Mouse (Mus musculus) CD4-positive naive resting alpha-beta T cell, adult 76 days (primary cell): ENCODE measurements around the gene Gm3187. TPM values are rescaled to one million over a fixed set of nuclear protein-coding genes. Genes with fewer than 3 reads are reported as not detected.

Experiments used
- total RNA-seq: library from RNA; stranded (reverse); gene quantifications from one replicate; pipeline ENCODE4 v1.2.4, GENCODE M21; 2023

Gm3187 gene
- total RNA-seq = not detected

DNA sequence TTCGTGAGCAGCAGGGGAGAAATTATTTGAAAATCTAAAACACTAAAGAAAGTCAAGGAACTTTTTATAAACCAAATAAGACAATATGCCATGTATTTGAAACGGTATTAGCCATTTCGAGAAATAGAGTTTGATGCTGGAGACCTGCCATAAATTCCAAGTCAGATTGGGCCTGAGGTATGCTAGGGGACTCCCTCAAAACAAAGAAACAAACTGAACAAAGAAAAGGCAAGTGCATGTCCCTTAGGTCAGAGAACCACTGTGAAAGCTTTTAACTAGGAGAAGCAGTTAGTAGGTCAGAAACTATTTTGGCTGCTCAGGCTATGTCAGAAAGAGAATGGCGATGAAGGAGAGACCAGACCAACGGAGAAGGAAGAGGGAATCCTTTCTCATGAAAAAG is at the start of gene Gm3187:
Gene Gm3187 (plus strand): TSS at position 301 of the 400 bp plus-strand sequence.

DNA sequence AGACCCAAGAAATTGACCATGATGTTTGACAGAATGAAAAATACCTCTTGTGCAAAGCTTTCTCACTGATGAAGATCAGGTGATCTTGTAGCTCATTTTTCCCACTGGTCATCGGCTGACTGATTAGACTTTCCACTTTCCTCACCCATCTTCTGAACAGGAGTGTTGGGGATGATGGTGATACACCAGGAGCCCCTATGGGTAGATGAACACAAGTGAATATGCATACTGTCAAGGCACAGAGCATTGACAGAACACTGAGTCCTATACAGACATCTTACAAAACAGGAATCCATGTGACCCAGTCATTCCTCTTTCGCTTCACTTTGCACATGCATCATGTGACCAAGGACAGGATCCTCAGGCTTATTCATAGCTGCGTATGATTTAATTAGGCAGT is 28.6 kb upstream of the Gm3187 start, which contains the start of gene Gm3194:
Gene Gm3194 (minus strand): TSS at position 101 of the 400 bp plus-strand sequence.

DNA sequence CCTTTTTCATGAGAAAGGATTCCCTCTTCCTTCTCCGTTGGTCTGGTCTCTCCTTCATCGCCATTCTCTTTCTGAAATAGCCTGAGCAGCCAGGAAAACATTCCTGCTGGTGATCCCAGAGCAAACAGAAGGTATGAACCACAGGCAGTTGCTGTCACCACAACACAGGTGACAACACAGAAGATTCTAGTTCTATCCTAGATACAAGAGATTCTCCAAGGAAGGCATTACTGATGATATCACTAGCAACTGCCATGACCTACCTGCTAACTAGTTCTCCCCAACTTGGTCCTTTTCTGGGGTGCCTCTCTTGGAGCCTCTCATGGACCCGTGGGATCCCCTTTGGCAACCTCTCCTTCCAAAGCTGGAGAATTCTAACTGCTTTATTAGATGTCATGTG is 6.3 kb upstream of the Gm3187 start, which contains the start of gene Gm8246:
Gene Gm8246 (minus strand): TSS at position 101 of the 400 bp plus-strand sequence.

DNA sequence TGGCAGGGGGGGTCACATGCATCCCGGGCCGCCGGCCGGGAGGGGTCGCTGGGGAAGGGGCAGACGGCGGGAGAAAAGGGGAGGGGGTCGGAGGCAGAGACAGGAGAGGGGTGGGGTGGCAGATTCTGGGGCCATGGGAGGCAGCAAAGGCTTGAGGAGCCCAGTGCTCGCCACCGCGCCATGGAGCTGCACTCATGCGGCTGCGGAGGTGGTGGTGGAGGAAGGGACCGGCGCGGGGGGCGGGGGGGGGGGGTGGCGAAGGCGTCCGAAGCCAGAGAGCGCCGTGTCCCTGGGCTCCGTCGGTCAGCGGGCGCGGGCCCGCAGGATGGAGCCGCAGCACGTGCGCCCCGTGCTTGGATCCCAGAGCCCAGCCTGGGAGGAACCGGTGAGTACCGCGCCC is 17.4 kb downstream of the Gm3187 start, which contains the start of gene Gm3488:
Gene Gm3488 (plus strand): TSS at position 301 of the 400 bp plus-strand sequence.

DNA sequence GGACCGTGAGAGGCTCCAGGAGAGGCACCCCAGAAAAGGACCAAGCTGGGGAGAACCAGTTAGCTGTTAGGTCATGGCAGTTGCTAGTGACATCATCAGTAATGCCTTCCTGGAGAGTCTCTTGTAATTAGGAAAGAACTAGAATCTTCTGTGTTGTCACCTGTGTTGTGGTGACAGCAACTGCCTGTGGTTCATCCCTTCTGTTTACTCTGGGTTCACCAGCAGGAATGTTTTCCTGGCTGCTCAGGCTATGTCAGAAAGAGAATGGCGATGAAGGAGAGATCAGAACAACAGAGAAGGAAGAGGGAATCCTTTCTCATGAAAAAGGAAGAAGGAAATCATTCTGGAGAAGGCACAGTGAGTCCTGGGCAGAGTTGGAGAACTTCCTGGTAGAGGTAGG is 54.2 kb downstream of the Gm3187 start, which contains the start of gene Gm3532:
Gene Gm3532 (plus strand): TSS at position 301 of the 400 bp plus-strand sequence.

Other genes starting within 250 kb of the Gm3187 start
- gene Gm3526, start 223.6 kb upstream of the Gm3187 start, total RNA-seq = not detected
- gene Gm3542, start 149.3 kb upstream of the Gm3187 start, total RNA-seq = not detected
- gene Gm3500, start 95.2 kb upstream of the Gm3187 start, total RNA-seq = not detected
- not detected for gene Gm3194, start 28.7 kb upstream of the Gm3187 start, total RNA-seq
- not detected for gene Gm8246, start 6.4 kb upstream of the Gm3187 start, total RNA-seq
- gene Gm3488, start 17.5 kb downstream of the Gm3187 start, total RNA-seq = not detected
- not detected for gene Gm3532, start 54.3 kb downstream of the Gm3187 start, total RNA-seq
- not detected for gene Gm8265, start 148.8 kb downstream of the Gm3187 start, total RNA-seq
- not detected for gene Gm9603, start 203.2 kb downstream of the Gm3187 start, total RNA-seq